Mouse (Mus musculus) limb, embryonic 10.5 days (tissue): Measurements from ENCODE around the gene Tsks. TPM values are rescaled to one million over a fixed set of nuclear protein-coding genes. Genes with fewer than 3 reads are reported as not detected.

ENCODE experiments used
- DNase-seq: peaks from one replicate; pipeline ENCODE4 v3.0.0-alpha.2; 2017; ENCODE audit warnings: low spot score
- H3K27ac ChIP-seq: fragments of 300-500 bp; sonication (generic); 2 replicates; pipeline ENCODE4 v1.5.1; 2016; ENCODE audit warnings: mild to moderate bottlenecking
- H3K27me3 ChIP-seq: fragments of 300-500 bp; sonication (generic); 2 replicates; pipeline ENCODE4 v1.6.1; 2016; ENCODE audit warnings: low read depth, mild to moderate bottlenecking; ENCODE audit not compliant: poor library complexity, severe bottlenecking
- H3K36me3 ChIP-seq: fragments of 300-500 bp; sonication (generic); 2 replicates; pipeline ENCODE4 v1.6.1; 2016; ENCODE audit warnings: mild to moderate bottlenecking, moderate library complexity
- H3K4me1 ChIP-seq: fragments of 300-500 bp; sonication (generic); 2 replicates; pipeline ENCODE4 v1.6.1; 2016
- H3K4me3 ChIP-seq: fragments of 300-500 bp; sonication (generic); 2 replicates; pipeline ENCODE4 v1.5.1; 2016; ENCODE audit warnings: mild to moderate bottlenecking, moderate library complexity
- H3K9me3 ChIP-seq: fragments of 300-500 bp; sonication (generic); replicated peaks from 2 replicates; pipeline ENCODE4 v1.6.1; 2016; ENCODE audit warnings: mild to moderate bottlenecking
- WGBS: fragments of 180-500 bp; shearing (Covaris S2); methylation state at CpG from one replicate; pipeline ENCODE4 v1.1.7; 2016; 5-methylcytosine and 5-hydroxymethylcytosine counted together
- polyA plus RNA-seq: library from polyadenylated mRNA; unstranded; fragments of >200 nt; fragmentation: Nextera tagmentation; extraction: Ambion mirVana; gene quantifications from 2 replicates; pipeline ENCODE4 v1.2.1, GENCODE M21; 2016

The Tsks gene
- polyA plus RNA-seq = 0.14 and 0.18 TPM in 2 replicates

DNA sequence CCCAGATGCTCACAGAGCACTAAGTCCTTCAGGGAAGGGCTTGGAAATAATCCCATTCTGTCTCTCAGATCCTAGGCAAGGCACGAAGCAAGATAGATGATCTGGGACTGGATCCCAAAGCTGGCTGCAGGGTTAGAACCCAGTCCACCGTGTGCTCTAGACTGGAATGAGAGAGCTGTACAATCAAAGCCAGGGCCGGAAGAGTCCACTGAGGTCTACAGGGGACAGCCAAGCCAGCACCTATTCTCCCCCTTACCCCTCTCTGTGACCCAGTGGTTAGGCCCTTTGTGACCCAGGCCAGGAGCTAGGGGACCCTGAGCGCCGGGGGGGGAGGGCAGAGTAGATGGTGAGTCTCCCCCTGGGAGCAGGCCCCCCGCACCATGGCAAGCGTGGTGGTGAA is at the start of gene Tsks:
Gene Tsks (plus strand): TSS at position 301 of the 400 bp plus-strand sequence.
- no peak within 1 kb of the TSS for H3K27ac ChIP-seq
- no peak within 1 kb of the TSS for H3K4me3 ChIP-seq
- H3K9me3 ChIP-seq = no peaks in the 10 kb centered on the region
- no peaks in the 10 kb centered on the region for H3K4me1 ChIP-seq
- H3K27me3 ChIP-seq = peaks cover 5% of the 10 kb centered on the region; the same call in 1 of the 2 replicates
- no peaks in the 10 kb centered on the region for H3K36me3 ChIP-seq
- DNase-seq = no peak
- WGBS = 77% methylated on average over 7 of the region's 7 CpGs

DNA sequence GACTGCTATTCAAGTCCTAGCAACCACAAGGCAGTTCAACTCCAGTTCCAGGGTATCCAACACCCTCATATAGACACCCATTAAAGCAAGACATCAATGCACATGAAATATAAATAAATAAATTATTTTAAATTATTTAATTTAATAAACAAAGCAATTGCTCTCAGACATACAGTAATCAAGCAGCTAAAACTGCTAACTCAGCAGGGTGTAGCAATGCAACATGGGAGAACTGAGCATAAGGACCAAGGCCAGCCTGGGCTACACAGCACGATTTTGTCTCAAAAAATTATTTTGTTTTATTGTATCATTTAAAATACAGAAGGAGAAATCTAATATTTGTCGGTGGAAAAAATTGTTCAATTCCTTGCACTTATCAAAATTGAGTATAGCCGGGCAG is 48.8 kb upstream of the Tsks start:
- H3K27ac ChIP-seq = no peak overlapping the region

DNA sequence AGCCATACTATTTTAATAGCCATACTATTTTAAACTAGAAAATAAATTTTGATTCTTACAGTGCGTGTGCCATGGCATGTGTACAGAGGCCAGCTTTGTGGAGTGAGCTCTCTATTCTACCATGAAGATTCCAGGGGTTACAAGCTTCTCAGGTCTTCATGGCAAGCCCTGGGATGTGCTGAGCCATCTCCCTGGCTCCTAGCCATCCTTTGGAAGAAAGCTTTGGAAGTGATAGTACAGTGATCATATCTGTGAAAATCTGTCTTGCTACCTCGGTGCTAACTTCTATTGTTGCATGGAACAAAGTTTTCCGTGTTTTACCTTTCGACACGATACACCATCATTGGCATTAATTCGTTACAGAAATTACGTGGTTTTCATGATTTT is 47.8 kb upstream of the Tsks start:
- Histone ChIP-seq H3K4me1 (peaks cover 52% of the 10 kb centered on the region), H3K27me3 (no peaks in the 10 kb centered on the region), H3K4me3 (peak overlapping the region; percentile 66), H3K36me3 (peaks cover 34% of the 10 kb centered on the region), H3K27ac (peak overlapping the region; percentile 91), H3K9me3 (no peaks in the 10 kb centered on the region)
- DNase-seq = no peak
- 78% methylated on average over 7 of the region's 7 CpGs for WGBS

More for the DNA sequence above, 48.8 kb upstream of the Tsks start:
- Histone ChIP-seq H3K4me3 (no peak overlapping the region), H3K4me1 (peaks cover 52% of the 10 kb centered on the region), H3K27me3 (no peaks in the 10 kb centered on the region), H3K9me3 (no peaks in the 10 kb centered on the region), H3K36me3 (peaks cover 32% of the 10 kb centered on the region)
- WGBS = 87% methylated on average over 3 of the region's 3 CpGs
- no peak for DNase-seq

DNA sequence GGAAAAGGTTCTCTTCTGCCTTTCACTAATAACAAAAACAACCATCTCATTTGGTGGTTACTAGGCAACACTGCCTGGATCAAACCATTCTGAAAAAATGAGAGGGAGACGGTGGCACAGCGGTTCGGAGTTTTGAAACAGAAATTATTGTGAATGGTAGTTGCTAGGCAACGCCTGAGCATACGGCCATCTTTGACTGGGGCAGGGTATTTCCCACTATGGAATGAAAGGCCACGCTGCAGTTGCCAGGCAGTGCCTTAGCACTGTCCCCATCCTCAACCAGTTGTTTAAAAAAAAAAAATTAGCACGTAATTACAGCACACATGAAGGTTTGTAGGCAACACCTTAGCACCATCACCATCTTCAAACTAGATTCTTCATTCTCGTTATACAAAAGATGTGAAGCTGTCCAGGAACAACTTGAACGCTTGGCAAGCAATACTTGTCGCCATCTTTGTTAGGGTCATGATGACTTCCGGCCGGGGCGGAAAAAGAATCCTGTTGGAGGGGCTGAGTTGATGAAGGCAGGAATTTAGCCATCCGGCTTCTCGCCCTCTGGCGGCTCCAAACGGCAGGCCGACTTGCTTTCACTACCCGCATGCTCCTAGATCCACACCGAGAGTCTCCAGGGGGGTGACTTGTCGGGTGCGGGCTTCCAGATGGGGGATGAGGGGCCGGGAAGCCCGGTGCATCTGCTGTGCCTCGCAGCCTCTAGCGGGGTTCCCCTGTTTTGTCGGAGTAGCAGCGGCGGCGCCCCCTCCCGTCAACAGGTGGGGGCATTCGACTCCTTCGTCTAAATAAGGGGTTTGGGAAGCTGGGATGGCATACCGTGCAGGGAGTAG is 47.2 kb upstream of the Tsks start, which contains the start of gene Fuz:
Gene Fuz (plus strand): TSS at position 487 of the 842 bp plus-strand sequence.
- Histone ChIP-seq H3K4me3 (peak within 1 kb of the TSS; percentile 66), H3K27ac (peak within 1 kb of the TSS; percentile 91), H3K4me1 (peaks cover 50% of the 10 kb centered on the region), H3K9me3 (no peaks in the 10 kb centered on the region), H3K27me3 (no peaks in the 10 kb centered on the region), H3K36me3 (peaks cover 34% of the 10 kb centered on the region)
- 2% methylated on average over 34 of the region's 34 CpGs for WGBS
- DNase-seq = peak; percentile 91

DNA sequence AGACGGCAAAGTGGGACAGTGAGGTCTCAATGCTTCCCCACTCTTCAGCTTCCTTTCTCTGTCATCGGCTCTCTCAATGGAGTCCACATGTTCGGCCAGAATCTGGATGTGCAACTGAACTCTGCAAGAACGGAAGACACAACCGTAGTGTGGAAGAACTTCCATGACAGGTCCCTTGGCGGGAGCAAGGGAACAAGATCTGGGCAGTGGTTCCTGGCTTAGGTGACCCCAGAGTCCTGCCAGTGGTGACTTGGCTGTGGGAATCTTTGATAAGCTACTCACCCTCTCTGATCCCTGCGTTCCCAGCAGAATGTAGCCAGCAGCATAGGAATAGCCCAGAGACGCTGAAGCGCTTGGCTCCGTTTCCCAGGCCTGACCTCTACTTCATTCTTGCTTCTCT is 46.5 kb upstream of the Tsks start:
- Histone ChIP-seq H3K36me3 (peaks cover 37% of the 10 kb centered on the region), H3K27ac (peak overlapping the region; percentile 91), H3K4me3 (peak overlapping the region; percentile 66), H3K4me1 (peaks cover 50% of the 10 kb centered on the region), H3K27me3 (no peaks in the 10 kb centered on the region), H3K9me3 (no peaks in the 10 kb centered on the region)
- DNase-seq = no peak
- WGBS = 52% methylated on average over 10 of the region's 10 CpGs

DNA sequence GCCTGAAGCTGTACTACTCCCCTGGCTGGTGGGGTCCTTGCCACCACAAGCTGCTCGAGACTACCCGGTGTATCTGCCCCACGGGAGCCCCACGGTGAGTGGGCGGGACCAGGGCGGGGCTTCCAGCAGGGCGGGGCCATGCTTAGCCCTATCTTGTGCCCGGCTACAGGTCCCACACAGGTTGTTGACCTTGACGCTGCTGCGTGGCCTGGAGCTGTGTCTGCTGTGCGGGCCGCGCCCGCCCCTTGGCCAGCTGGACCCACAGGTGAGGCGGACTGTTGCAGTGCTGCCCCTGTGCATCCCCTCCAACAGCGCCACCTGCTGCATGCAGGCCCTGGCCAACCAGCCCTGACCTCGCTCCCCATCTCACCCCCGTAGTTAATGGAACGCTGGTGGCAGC is 44.4 kb upstream of the Tsks start:
- peaks cover 54% of the 10 kb centered on the region for H3K36me3 ChIP-seq
- DNase-seq = peak; percentile 47
- H3K27me3 ChIP-seq = no peaks in the 10 kb centered on the region
- H3K27ac ChIP-seq = peak overlapping the region; percentile 3
- 36% methylated on average over 19 of the region's 19 CpGs for WGBS
- peak overlapping the region; percentile 13 for H3K4me3 ChIP-seq
- peaks cover 48% of the 10 kb centered on the region for H3K4me1 ChIP-seq
- no peaks in the 10 kb centered on the region for H3K9me3 ChIP-seq

DNA sequence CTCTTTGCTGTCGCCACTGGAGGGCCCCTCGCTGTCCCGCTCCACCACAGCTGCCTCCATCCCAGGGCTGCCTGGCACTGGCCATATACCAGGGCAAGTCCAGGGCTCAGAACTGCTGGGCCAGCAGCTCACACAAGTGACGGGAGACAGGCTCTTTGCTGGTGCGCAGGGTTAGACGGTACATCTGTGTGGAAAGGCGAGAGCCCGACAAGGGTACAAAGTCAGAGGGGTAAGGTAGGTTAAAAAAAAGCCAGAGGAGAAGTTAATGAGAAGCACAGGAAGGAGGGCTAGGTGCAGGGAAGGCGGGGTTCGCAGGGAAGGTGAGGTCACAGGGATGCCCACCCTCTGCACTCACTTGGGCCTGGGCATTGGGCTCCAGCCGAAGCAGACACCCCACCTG is 42.4 kb upstream of the Tsks start:
- 85% methylated on average over 11 of the region's 11 CpGs for WGBS
- Histone ChIP-seq H3K36me3 (peaks cover 74% of the 10 kb centered on the region), H3K4me1 (peaks cover 40% of the 10 kb centered on the region), H3K4me3 (no peak overlapping the region), H3K27me3 (no peaks in the 10 kb centered on the region), H3K27ac (0 out of 2 replicates have a peak overlapping the region, but pooled peaks have one; percentile 71), H3K9me3 (no peaks in the 10 kb centered on the region)
- no peak for DNase-seq

DNA sequence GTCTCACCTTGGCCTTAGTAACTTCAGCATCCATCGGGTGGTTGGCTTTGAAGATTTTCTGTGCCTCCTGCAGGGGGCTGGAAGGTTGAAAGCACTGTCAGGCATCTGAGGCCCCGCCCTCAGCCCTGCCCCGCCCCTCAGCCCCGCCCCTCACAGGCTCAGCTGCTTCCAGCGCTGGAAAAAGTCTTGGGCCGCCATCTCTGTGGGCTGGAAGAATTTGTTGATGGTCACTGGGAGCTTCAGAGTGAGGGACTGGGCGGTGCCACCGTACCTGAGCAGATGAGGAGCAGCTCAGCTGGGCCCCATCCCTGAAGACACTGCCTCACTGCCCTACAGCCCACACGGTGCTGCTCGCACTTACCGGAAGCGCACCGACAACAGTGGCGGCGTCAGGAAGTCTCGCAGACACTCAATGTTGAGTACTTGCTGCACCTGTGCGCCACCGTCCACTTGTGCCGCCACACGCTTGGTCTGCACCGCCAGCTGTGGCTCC is 41.7 kb upstream of the Tsks start:
- Histone ChIP-seq H3K9me3 (no peaks in the 10 kb centered on the region), H3K36me3 (peaks cover 81% of the 10 kb centered on the region), H3K27ac (peak overlapping the region; percentile 71), H3K27me3 (no peaks in the 10 kb centered on the region), H3K4me3 (peak overlapping the region; percentile 44), H3K4me1 (peaks cover 37% of the 10 kb centered on the region)
- 18% methylated on average over 21 of the region's 21 CpGs for WGBS
- DNase-seq = peak; percentile 85

DNA sequence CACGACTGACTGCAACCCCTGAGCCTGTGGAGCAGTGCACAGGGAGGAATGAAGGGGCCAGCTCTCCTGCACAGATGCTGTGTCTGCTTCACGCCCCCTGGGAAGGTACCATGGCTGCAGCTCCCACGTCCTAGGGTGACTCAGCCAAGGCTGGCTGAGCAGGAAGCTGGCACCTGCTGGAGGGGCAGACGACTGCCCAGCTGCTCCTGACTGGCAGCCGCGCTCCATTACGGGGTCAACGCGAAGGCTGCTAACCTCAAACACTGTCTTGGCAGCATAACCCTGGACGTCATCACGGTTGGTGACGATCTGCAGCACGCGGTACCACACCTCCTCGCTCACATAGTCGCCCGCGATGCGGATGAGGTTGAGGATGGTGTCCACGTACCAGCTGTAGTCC is 37.6 kb upstream of the Tsks start:
- Histone ChIP-seq H3K4me1 (peaks cover 18% of the 10 kb centered on the region), H3K27ac (no peak overlapping the region), H3K9me3 (no peaks in the 10 kb centered on the region), H3K27me3 (no peaks in the 10 kb centered on the region), H3K4me3 (no peak overlapping the region), H3K36me3 (peaks cover 95% of the 10 kb centered on the region)
- no peak for DNase-seq
- 94% methylated on average over 20 of the region's 20 CpGs for WGBS

DNA sequence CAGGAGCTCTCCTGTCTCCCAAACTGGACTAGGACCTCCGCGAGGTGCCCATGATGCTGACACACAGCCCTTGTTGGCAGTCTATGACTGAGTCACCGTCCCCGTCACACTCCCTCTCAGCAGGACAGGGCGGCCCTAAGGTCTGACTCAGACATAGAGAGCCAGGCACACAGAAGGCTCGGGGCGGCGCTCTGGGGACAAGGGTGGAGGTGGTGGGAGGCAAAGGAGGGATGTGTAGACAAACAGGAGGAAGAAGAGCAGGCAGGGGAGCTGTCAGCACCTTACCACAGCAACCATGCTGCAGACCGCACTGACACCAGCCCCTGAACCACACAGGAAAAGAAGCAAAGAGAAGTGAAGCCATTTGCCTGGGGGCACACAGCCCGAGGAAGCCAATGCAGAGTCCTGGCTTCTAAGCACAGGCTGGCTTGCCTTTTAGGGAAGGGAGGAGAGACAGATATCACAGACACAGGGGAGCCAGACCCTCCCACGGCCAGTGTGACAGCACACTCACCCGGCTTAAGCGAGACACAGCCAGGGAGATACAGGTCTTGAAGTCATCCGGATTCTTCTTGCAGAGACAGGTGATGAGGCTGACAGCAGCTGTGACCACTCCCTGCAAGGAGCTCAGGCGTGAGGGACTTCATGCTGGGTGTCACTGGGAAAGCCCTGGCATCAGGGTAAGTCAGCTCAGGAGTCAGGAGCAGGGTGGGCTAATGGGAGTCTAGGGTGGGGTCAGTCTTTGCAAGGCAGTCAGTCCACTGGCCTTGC is 34.1 kb upstream of the Tsks start:
- 89% methylated on average over 15 of the region's 15 CpGs for WGBS
- H3K9me3 ChIP-seq = no peaks in the 10 kb centered on the region
- peaks cover 99% of the 10 kb centered on the region for H3K36me3 ChIP-seq
- no peak overlapping the region for H3K27ac ChIP-seq
- H3K27me3 ChIP-seq = no peaks in the 10 kb centered on the region
- DNase-seq = no peak
- no peaks in the 10 kb centered on the region for H3K4me1 ChIP-seq
- no peak overlapping the region for H3K4me3 ChIP-seq

DNA sequence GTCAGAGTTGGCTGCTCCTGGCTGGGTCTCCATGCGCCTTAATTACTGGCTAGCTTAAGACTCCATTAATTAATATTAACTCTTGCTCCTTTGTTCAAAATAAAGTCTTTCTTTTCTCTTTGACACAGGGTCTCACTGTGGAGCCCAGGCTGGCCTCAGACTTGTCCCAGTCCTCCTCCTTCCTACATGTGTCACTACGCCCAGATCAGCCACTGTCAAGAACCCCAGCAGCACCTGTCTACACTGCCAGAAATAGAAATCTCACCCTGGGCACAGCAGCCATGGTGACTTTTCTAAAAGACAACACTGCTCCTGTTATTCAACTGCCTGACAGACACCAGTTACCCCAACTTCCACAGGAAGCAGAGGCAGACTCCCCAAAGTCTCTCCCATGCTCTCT is 28.6 kb upstream of the Tsks start:
- no peak overlapping the region for H3K4me3 ChIP-seq
- 89% methylated on average over 2 of the region's 2 CpGs for WGBS
- H3K9me3 ChIP-seq = no peaks in the 10 kb centered on the region
- DNase-seq = no peak
- H3K4me1 ChIP-seq = no peaks in the 10 kb centered on the region
- H3K27me3 ChIP-seq = no peaks in the 10 kb centered on the region
- peaks cover 88% of the 10 kb centered on the region for H3K36me3 ChIP-seq
- no peak overlapping the region for H3K27ac ChIP-seq

DNA sequence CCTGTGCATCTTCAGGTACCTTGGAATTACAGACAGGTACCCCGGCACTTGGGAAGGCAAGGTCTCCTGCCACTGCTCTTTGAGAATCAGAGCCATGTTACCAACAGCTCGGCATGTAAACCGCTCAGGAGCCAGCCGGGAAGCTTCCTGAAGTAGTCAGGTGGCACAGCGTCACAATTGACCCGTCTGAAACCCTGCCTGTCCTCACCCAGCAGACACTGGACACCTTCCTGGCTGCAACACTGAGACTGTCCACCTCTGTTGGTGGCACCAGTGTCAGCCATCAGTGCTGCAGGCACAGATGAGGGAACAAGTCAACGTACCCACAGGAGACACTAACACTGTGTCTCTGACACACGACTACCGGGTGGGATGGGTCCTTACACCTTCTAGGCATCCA is 27.7 kb upstream of the Tsks start:
- H3K9me3 ChIP-seq = no peaks in the 10 kb centered on the region
- H3K27me3 ChIP-seq = no peaks in the 10 kb centered on the region
- peaks cover 87% of the 10 kb centered on the region for H3K36me3 ChIP-seq
- H3K4me1 ChIP-seq = no peaks in the 10 kb centered on the region
- no peak overlapping the region for H3K27ac ChIP-seq
- no peak for DNase-seq
- H3K4me3 ChIP-seq = no peak overlapping the region
- 90% methylated on average over 9 of the region's 9 CpGs for WGBS

DNA sequence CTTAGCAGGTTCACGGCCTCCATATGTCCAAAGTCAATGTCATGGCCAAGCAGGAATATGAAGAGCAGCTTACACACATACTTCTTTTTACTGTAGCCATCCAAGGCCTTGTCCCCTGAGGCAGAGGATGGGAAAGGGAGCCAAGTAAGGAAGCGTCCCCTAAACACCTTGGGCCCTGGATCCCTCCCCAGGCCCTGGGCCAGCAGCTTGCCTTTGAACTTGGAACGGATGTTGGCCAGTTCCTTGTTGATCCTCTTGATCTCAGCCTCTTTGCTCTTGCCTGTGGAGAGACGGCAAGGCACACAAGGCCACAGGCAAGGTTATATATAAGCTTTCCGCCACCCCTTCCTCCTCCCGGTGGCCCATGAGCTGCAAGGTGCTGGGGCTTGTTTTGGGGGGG is 26.8 kb upstream of the Tsks start:
- DNase-seq = no peak
- Histone ChIP-seq H3K36me3 (peaks cover 87% of the 10 kb centered on the region), H3K27me3 (no peaks in the 10 kb centered on the region), H3K4me1 (no peaks in the 10 kb centered on the region), H3K4me3 (no peak overlapping the region), H3K27ac (no peak overlapping the region), H3K9me3 (no peaks in the 10 kb centered on the region)
- 86% methylated on average over 6 of the region's 6 CpGs for WGBS
